Mouse (Mus musculus) frontal cortex, adult 2 months (tissue): ENCODE results near the gene Zdhhc1. TPM values are rescaled to one million over a fixed set of nuclear protein-coding genes. Genes with fewer than 3 reads are reported as not detected.

ENCODE experiments used
- DNase-seq, 2 experiments: peaks; one replicate each; pipeline ENCODE4 v3.0.0; 2022; ENCODE audit warnings: low spot score in 1 of 2; ENCODE audit errors: extremely low spot score in 1 of 2
- polyA plus RNA-seq: library from polyadenylated mRNA; depleted of rRNA; stranded (reverse); fragments of >200 nt; gene quantifications from 2 replicates; pipeline ENCODE4 v1.2.3, GENCODE M21; 2012

The Zdhhc1 gene
- polyA plus RNA-seq, 1 experiment, result 75.3 TPM

DNA sequence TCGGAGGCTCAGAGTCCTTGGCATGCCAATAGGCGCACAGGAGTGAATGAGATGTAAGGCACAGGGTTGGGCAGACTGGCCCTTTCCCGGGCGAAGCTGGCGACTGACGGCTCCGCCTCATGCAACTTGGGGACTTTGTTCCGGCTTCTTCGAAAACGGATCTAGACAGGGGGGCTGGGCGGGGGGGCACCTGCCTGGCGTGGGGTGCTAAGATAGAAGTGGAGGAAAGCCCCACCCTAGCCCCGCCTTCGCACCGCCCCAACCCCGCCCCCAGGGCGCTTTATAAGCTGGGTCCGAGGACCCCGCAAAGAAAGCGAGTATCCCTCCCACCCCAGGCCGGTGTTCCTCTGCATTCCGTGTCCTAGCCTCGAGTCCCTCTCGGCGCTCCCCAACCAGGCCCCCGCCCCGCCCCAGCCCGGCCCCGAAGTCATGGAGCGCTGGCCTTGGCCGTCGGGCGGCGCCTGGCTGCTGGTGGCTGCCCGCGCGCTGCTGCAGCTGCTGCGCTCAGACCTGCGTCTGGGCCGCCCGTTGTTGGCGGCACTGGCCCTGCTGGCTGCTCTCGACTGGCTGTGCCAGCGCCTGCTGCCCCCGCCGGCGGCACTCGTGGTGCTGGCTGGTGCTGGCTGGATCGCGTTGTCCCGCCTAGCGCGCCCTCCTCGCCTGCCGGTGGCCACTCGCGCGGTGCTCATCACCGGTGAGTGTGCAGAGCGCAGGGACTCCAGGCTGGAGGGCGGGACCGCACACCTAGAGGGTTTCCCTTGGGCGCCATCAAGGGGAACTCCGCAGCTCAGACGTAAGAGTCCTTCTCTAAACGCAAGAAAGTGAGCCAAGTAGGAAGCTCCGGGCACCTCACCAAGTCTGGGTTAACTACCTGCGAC lies 22.0 kb upstream of the Zdhhc1 start, which contains the start of gene Hsd11b2:
Hsd11b2 (plus strand) TSS at position 320 of the 878 bp plus-strand sequence.
- peak in 1 of 2 experiments; percentile 40 for DNase-seq

DNA sequence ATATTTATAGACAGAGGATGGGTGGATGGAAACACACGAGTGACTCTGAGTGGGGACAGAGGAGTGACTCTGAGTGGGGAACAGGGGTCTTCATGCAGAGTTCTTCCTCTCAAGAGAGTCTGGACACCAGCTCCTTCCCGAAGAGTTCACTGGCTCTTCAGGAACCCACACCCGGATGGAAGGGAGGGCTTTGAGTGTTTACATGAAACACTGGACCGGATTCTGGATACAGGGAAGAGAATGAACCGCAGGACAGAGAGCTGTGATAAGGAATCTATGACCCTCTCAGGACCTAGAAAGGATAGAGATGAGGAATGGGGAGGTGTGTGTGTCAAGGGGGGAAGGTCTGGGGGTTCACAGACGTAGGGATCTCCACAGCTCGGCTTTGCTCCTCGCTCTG lies 20.6 kb upstream of the Zdhhc1 start:
- no peak for DNase-seq

DNA sequence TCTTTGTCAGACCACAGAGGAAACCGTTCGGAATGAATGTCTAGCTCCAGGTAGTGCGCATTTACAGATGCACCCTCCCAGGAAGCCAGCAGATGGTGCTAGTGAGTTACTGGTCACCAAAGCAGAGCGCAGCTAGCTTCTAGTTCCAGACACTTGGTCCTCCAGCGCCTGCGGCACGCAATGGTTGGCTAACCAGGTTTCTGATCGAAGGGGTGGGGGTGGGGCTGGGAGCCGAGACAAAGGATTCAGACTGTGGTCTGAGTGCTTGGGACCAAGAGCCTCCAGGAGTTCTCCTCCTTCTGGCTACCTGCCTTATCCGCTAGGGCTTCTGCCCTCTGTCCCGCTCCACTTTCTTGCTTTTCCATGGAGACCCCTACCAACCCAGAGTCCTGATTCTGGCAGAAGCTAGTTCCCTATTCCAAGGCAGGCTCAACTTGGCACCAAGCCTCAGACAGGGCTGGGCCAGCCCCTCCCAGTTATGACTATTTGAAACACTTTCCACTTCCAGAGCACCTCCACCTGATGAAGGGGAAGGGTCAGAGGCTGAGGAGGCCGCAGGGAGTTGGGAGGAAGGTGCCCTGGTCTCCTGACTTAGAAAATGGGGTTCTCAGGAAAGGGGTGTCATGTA lies 19.4 kb upstream of the Zdhhc1 start:
- DNase-seq, result peak; percentile 42 to 87

DNA sequence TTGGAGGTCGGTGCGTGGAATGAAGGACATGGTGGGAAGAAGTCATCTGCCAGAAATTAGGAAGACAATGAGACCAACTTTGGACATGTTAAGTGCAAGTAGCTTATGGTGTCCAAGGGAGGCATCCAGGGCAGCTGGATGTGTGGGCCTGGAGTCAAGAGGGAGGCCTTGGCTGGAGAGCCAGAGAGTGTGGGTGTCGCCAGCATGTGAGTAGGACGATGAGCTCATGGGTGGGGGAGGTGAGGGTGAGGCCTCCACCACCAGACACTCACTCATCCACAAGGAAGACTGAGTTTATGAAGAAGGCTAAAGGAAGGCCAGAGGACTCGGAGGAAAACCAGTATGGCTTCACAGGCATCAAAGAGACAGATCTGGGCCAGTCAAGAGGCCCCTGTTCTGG lies 18.0 kb upstream of the Zdhhc1 start:
- DNase-seq, result no peak

DNA sequence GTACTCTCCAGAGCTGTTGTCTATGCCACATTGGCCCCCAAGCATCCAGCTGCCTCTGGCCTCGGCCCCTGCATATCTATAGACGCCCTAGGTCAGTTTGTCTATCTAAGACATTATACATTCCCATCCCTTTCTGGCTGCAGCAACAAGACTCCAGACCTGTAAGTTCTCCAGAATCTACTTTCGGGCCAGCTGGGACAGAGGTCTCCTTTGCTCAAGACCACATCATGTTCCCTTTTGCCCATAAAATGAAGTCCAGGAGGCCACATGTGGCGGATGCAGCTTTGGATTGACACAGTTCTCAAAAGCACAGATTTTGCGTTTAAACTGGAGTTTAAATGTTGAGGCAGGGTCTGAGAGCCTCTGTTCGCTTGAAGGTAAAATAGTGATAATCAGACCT lies 17.5 kb upstream of the Zdhhc1 start:
- no peak for DNase-seq

DNA sequence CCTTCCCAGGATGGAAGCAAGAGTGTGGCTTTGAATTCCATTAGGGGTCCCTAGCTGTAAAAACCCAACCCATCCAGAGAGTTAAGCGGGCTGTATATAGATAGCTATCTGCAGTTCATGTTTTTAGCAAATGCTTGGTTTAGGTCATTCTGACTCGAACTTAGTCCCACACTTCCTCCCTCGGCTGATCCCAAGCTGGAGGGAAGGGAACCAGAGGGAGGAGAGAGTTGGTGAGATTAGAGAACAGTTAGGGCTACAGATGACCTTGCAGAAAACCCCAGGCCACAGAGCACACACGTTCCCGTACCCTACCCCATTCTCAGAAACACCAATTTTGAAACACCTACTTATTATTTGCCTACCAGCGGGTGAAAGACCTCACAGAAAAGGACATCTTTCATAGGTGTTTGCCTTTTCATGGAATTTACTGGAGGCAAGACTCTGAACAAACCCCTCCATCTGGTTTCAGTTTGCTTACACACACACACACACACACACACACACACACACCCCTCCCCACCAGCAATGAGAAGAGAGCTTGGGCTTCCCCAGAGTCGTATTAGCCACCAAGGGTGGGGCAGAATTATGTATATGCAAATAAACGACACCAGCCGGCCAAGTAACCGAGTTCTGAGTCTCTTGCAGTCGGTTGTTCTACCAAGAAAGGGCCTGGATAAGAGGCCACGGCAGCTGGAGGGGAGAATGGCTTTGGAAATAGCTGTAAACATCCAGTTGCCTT lies 13.5 kb upstream of the Zdhhc1 start:
- no peak for DNase-seq

DNA sequence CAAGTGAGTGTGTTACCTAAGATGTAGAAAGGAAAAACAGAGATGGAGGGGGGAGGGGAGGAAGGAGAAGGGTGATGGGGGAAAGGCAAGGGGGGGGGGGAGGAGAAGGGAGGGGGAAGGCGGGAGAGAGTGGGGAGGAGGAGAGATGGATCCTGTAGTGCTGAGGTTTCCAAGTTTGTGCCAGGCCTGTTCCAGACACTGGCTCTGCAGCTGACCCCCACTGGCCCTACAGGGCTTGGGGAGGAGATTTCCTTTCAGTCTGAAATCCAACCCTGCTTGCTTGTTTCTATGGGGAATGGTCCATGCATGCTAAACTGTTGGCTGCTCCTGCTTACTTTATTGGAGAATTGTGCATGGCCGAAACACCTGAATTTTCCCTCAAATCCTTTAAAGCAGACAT lies 12.1 kb upstream of the Zdhhc1 start:
- DNase-seq, result no peak

DNA sequence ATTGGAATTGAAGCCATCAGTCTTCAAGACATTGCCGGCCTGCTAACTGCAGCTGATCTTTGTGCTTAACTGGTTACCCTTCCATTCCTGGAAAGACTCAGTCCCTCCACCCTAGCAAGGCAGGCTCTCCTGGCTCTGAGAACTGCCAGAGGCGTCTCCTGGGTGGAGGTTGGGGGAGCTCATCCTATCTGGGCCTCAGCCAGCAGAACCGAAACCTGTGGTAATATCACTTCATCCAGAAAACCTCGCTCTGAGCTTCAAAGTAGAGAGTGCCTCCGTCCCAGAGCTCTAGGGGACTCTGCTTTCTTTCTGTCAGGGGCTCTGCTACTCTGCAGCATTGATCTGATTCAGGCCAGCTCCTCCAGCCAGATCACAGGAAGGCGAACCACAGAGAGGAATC lies 10.3 kb upstream of the Zdhhc1 start:
- no peak for DNase-seq

DNA sequence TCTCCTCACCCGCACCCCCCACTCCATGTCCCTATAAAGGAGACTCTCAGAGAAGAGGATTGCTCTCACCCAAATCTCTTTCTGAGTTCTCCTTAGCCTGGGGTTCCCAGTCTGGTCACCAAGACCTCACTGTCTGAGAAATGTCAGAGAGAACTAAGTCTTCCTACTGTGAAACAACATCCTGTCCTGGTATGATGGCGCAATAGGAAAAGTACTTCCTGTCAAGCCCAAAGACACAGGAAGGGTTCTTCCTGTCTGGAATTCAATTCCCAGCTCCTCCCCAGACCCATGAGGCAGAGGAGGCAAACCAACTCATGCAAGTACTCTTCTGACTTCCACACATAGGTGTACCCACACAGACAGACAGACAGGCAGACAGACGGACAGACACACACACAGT lies 7.9 kb upstream of the Zdhhc1 start:
- no peak for DNase-seq

DNA sequence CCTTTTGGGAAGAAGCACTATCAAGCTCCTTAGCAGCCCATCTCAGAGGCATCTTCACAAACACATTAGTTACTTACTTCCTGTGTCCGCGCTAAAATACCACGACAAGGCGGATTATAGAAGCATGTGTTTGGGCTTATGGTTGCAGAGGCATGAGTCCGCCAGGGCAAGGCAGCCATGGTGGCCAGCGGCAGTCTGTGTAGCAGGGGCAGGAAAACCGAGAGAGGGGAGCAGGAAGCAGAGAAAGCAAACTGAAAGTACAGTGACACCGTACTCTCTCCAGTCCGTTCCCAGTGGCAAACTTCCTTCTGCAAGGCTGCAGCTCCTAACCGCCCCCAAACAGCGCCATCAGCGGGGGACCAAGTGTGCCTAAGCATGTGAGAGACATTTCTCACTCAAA lies 3.1 kb upstream of the Zdhhc1 start:
- no peak for DNase-seq

DNA sequence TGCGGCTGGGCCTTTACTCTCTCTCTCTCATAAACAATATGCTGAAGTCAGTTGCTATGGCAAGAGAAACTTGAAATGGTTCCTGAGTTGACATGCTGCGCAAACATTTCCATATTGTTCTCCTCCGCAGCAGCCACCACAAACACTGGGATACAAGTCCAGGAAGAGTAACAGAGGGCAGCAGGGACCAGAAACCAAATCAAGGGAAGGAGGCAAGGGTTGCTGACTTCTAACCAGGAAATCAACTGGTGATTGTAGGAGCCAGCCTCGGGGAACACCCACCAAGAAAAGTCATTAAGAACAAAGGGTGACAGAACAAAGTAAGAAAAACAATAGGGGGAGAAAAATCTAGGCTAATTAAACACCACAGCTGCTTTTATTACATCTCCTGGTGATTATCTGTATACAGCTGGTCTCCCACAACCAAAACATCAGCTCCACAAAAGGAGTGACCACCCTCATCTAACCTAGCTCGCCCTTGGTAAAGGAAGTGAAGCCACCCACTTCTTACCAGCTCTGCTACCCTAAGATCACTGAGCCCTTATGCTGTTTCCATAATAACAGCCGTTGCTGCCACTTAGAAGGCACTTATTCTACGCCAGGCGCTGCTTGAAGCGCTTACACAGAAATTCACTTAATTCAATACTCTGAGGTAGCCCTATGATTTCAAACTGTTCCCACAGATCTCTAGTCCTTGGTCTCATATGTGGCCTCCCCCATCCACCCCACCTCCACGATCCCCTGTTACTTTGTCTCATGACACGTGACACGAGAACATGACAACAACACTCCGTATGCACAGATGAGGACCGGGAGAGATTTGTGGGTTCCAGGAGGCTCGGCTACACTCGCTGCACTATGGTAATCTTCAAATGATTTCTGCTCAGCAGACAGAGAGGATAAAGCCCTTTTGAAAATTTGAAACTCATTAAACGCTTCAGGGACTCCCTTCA lies 1.1 kb downstream of the Zdhhc1 start:
- DNase-seq, result no peak

DNA sequence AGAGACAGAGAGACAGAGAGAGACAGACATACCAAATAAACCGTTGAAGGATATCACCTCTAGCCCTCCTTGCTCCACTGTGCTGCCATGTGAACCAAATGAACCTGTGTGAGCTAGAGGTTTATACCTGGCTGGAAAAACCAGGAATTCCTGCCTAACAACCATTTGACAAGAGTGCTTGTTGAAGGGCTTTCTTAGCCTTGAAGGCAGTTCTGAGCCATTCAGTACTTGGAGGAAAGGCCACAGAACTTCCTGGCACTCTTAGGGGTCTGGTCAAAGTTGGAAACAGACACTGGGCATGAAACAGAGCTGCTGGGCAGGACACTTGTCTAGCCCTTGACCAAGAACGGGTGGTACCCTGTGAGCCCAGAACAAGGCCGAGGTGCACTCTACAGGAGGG lies 2.1 kb downstream of the Zdhhc1 start:
- no peak for DNase-seq

DNA sequence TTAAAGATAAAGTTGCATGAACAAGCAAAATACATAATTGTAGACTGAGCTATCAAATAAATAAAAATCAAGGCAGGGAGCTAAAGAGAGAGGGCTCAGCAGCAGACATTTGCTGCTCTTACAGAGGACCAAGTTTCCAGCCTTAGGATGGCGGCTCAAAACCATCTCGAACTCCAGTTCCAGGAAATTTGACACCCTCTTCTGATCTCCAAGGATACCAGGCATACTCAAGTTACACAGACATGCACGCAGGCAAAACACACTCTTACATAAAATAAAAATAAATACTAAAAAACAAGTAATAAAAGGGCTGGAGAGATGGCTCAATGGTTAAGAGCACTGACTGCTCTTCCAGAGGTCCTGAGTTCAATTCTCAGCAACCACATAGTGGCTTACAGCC lies 3.2 kb downstream of the Zdhhc1 start:
- DNase-seq, result no peak

DNA sequence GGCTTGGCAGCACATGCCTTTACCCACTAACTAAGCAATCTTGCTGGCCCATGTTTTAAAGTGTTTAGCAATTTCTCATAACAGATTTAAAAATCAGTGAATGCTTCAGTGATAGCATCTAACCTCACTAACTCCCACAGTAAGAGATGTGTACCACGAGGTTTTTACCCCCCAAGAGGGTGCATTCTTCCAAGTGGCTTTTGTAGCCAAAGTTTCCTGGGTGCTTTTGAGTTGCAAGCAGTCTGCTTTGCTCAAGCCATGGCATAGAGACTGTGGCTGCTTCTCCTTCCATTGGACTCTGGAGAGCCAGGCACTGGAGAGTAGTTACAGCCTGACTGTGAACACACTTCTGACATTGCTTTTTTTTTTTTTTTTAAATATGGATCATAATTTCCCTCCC lies 7.4 kb downstream of the Zdhhc1 start:
- DNase-seq, result no peak

DNA sequence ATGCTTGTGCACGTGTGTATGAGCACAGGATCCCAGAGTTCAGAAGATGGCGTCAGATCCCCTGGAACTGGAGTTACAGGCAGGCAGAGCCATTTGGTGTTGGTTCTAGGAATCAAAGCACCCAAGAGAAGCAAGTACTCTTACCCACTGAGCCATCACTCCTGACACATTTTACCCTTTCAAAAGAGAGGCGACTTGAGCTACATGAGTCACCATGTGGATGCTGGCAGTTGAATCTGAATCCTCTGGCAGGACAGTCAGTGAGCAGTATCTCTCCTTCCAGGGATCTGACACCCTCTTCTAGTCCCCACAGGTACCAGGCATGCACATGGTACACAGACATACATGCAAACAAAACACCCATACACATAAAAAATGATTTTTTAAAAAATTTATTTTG lies 8.6 kb downstream of the Zdhhc1 start:
- no peak for DNase-seq

DNA sequence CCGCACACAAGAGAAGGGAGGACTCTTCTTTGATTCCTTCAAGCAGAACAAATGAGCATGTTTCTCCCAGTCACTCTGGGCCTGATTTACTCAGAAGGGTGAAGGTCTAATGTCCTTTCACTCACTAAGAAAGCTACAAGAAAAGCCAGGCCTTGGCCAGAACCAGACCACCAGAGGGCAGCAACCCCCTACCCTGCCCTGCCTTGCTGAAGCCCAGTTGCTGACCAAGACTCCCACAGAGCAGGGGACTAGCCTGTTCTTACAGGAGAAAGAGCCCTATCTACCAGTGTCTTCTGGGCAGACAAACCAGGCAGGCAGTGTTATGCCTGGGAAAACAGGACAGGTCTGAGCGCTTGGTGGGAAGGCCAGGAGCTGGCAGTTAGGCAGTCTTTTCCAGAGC lies 12.3 kb downstream of the Zdhhc1 start:
- no peak for DNase-seq

DNA sequence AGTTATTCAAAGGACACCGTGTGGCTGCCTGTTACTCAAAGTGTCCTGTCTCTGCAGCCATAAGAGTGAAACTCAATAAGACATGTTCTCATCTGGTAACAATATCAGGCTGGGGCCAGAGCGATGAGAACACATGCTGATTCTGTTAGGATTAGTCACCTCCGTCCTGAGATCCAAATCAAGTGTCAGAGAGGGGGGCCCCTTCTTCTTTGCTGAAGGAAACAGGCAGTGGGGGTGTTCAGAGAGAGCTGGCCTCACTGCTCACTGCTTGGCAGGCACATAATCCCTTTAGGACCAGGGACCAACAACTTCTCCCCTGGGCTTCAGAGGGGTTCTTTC lies 12.7 kb downstream of the Zdhhc1 start:
- DNase-seq, result no peak

DNA sequence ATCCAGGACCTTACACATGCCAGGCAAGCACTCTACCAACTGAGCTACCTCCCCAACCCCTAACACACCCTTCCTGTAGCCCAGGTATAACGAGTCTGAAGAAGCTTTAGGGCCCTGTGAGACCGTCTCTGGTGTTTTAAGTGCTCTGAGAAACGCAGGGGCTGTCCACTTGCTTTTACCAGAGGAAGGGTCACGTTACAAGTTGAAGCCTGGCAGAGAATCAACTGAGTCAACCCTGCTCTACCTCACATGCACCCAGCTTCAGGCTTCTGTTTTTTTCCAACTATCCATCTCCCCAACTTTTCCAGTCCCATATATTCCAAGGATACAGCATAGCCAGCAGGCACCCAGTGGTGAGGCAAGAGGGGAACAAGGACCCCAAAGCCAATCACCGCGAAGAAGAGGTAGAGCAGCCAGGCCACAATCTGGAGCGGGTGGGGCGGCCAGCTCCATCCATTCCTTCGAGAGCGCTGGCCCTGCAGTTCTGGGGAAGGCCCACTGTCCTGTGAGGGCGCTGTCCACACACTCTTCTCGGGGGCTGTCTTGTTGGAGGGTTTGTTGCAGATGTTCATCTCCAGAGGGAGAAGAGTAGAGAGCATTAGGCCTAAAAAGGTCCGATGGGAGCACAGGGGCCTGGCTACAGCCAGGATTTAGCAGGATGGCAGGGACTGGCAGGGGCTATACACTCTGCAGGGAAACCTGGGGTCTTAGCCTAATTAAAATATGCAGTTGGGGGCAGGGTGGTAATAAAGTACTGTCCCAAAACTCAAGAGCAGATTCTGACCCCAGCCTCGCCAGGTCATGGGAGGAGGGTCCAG lies 13.3 kb downstream of the Zdhhc1 start:
- no peak for DNase-seq

DNA sequence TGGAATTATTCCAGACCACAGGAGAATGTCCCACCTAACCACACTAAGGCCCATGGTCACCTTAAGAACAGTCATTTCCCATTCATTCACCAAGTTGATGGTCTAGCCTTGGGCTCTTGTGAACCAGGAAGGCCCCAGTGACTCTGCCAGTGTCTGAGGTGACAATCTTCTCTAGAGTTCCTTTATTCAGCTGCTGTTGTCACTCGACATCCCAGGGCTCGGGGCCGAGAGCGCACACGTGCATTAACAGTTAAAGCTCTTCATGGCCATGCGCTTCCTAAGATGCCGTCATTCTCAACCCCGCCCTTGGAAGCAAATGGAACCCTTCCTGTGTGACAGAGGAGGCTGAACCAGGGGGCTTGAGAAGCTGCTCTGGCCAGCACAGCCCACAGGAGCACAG lies 14.6 kb downstream of the Zdhhc1 start:
- no peak for DNase-seq

DNA sequence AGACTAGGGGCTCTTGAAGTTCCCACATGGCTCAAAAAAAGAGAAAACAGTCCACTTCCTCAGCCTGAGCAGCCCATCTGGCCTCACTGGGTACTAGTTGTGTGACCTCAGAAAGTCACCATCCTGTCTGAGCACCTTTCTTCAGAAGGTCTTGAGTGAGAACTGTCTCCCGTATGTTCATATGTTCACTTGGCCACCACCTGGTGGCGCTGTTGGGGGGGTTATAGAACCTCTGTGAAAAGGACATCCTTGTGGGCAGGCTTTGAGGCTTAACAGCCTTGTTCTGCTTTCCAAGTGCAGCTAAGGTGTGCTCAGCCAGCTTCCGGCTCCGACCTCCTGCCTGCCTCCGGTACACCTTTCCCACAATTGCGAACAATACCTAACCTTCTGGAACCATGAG lies 15.2 kb downstream of the Zdhhc1 start:
- DNase-seq, result no peak
